Mouse (Mus musculus) lung, embryonic 16.5 days (tissue): ENCODE data around the gene Tmem176b. TPM values are rescaled to one million over a fixed set of nuclear protein-coding genes. Genes with fewer than 3 reads are reported as not detected.

Experiments used
- ATAC-seq: fragments of 200-750 bp; cut with Nextera tagmentation; 2 replicates; pipeline ENCODE4 v1.8.0; 2017; ENCODE audit warnings: low read depth, mild to moderate bottlenecking, moderate library complexity
- H3K27ac ChIP-seq: fragments of 300-500 bp; sonication (generic); 2 replicates; pipeline ENCODE4 v1.5.1; 2014; ENCODE audit warnings: mild to moderate bottlenecking, control low read depth, low read length
- H3K27me3 ChIP-seq: fragments of 300-500 bp; sonication (generic); 2 replicates; pipeline ENCODE4 v1.6.1; 2014; ENCODE audit warnings: low read depth, low read length, mixed read lengths; ENCODE audit not compliant: control insufficient read depth, insufficient read depth
- H3K36me3 ChIP-seq: fragments of 300-500 bp; sonication (generic); 2 replicates; pipeline ENCODE4 v1.6.1; 2014; ENCODE audit warnings: low read length; ENCODE audit not compliant: control insufficient read depth, insufficient read depth
- H3K4me1 ChIP-seq: fragments of 300-500 bp; sonication (generic); replicated peaks from 2 replicates; pipeline ENCODE4 v1.6.1; 2014; ENCODE audit warnings: low read length, mixed read lengths; ENCODE audit not compliant: control insufficient read depth, insufficient read depth
- H3K4me2 ChIP-seq: fragments of 300-500 bp; sonication (generic); 2 replicates; pipeline ENCODE4 v1.6.1; 2014; ENCODE audit warnings: low read depth, low read length, control low read depth
- H3K4me3 ChIP-seq: fragments of 300-500 bp; sonication (generic); 2 replicates; pipeline ENCODE4 v1.5.1; 2014; ENCODE audit warnings: mild to moderate bottlenecking, low read length, control low read depth
- H3K9ac ChIP-seq: fragments of 300-500 bp; sonication (generic); 2 replicates; pipeline ENCODE4 v1.6.1; 2014; ENCODE audit warnings: low read length, control low read depth
- H3K9me3 ChIP-seq: fragments of 300-500 bp; sonication (generic); 2 replicates; pipeline ENCODE4 v1.6.1; 2016; ENCODE audit warnings: low read length; ENCODE audit not compliant: control insufficient read depth
- WGBS: fragments of 180-500 bp; shearing (Covaris S2); extraction: QIAGEN DNeasy Blood & Tissue Kit; methylation state at CpG from one replicate; pipeline ENCODE4 v1.1.7; 2014; 5-methylcytosine and 5-hydroxymethylcytosine counted together
- polyA plus RNA-seq: library from polyadenylated mRNA; unstranded; fragments of >200 nt; fragmentation: Nextera tagmentation; extraction: Ambion mirVana; gene quantifications from 2 replicates; pipeline ENCODE4 v1.2.1, GENCODE M21; 2015

Gene Tmem176b
- polyA plus RNA-seq, 1 experiment from 2014 or later: 450 TPM

DNA sequence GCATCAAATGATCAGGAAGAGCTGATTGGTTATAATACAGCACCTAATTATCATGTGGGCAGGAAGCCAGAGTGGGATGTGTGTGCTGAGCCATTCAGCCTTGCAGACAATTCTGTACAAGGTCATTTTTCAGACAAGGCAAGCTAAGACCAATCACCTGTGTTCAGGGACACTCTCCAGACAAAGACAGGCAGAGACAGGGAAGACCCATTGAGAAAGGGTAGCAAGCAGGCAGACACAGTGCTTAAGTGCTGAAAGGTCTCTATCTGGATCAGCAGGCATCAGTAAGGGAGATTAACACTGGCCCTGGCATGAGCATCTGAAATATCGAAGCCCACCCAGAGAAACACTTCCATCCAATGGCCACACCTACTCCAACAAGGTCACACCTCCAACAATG lies 56.9 kb downstream of the Tmem176b start:
- H3K4me2 ChIP-seq: no peak overlapping the region
- no peak overlapping the region for H3K9ac ChIP-seq
- 86% methylated on average over 1 of the region's 1 CpGs for WGBS
- H3K4me1 ChIP-seq: peaks cover 24% of the 10 kb centered on the region
- no peaks in the 10 kb centered on the region; the same call in 1 of the 2 replicates for H3K36me3 ChIP-seq
- ATAC-seq: no peak
- no peak overlapping the region for H3K4me3 ChIP-seq
- no peaks in the 10 kb centered on the region for H3K27me3 ChIP-seq
- H3K9me3 ChIP-seq: peaks cover 5% of the 10 kb centered on the region
- peak overlapping the region; percentile 78 for H3K27ac ChIP-seq

Other genes starting within 250 kb of the Tmem176b start
- gene Repin1, start 247.6 kb downstream of the Tmem176b start, polyA plus RNA-seq: 30.5 and 32.3 TPM in 2 replicates
- not detected in 2 replicates for gene Gm44965, start 247.6 kb downstream of the Tmem176b start, polyA plus RNA-seq
- 6.2 and 7.4 TPM in 2 replicates for gene Zfp775, start 239.4 kb downstream of the Tmem176b start, polyA plus RNA-seq
- gene AI854703, start 214.7 kb downstream of the Tmem176b start, polyA plus RNA-seq: 0.41 and 0.57 TPM in 2 replicates
- 5.9 and 6.1 TPM in 2 replicates for gene Gimap8, start 194.3 kb downstream of the Tmem176b start, polyA plus RNA-seq
- 14.2 and 14.6 TPM in 2 replicates for gene Gimap9, start 165.4 kb downstream of the Tmem176b start, polyA plus RNA-seq
- gene Gimap4, start 156.9 kb downstream of the Tmem176b start, polyA plus RNA-seq: 53.8 and 58.5 TPM in 2 replicates
- gene Gimap6, start 133.3 kb downstream of the Tmem176b start, polyA plus RNA-seq: 50.6 and 54.7 TPM in 2 replicates
- 3.6 and 4.6 TPM in 2 replicates for gene Gm28053, start 122.9 kb downstream of the Tmem176b start, polyA plus RNA-seq
- gene Gimap7, start 122.9 kb downstream of the Tmem176b start, polyA plus RNA-seq: not detected in 2 replicates
- gene Gimap1, start 102.4 kb downstream of the Tmem176b start, polyA plus RNA-seq: 46.7 and 51.1 TPM in 2 replicates
- 22.3 and 22.4 TPM in 2 replicates for gene Gimap5, start 95.3 kb downstream of the Tmem176b start, polyA plus RNA-seq
- 0.08 and 0.10 TPM in 2 replicates for gene Gimap3, start 70.6 kb downstream of the Tmem176b start, polyA plus RNA-seq
- gene Tmem176a, start 577 bp downstream of the Tmem176b start, polyA plus RNA-seq: 242 and 258 TPM in 2 replicates
- 0.30 TPM in 1 of 2 replicates, not detected in the other for gene Aoc1, start 31.4 kb upstream of the Tmem176b start, polyA plus RNA-seq
- not detected in 2 replicates for gene 1600015I10Rik, start 88.4 kb upstream of the Tmem176b start, polyA plus RNA-seq
- not detected in 2 replicates for gene Doxl2, start 133.5 kb upstream of the Tmem176b start, polyA plus RNA-seq
- gene Svs1, start 145.4 kb upstream of the Tmem176b start, polyA plus RNA-seq: not detected in 2 replicates
- gene Gpnmb, start 195.1 kb upstream of the Tmem176b start, polyA plus RNA-seq: 0.63 and 0.93 TPM in 2 replicates
- gene Malsu1, start 232.3 kb upstream of the Tmem176b start, polyA plus RNA-seq: 66.4 and 77.4 TPM in 2 replicates